Mouse (Mus musculus) intestine, embryonic 14.5 days (tissue): ENCODE results near the gene Rmdn2. TPM values are rescaled to one million over a fixed set of nuclear protein-coding genes. Genes with fewer than 3 reads are reported as not detected.

ENCODE experiments used
- ATAC-seq: fragments of 200-750 bp; cut with Nextera tagmentation; replicated peaks from 2 replicates; pipeline ENCODE4 v1.8.0; 2017; ENCODE audit warnings: low read depth, moderate number of reproducible peaks, moderate TSS enrichment, moderate library complexity; ENCODE audit not compliant: low FRiP score, low TSS enrichment
- DNase-seq: peaks from one replicate; pipeline ENCODE4 v3.0.0-alpha.2; 2018; ENCODE audit warnings: low spot score
- H3K27ac ChIP-seq: fragments of 300-500 bp; sonication (generic); 2 replicates; pipeline ENCODE4 v1.5.1; 2014; ENCODE audit warnings: low read depth, mild to moderate bottlenecking, control low read depth
- H3K27me3 ChIP-seq: fragments of 300-500 bp; sonication (generic); replicated peaks from 2 replicates; pipeline ENCODE4 v1.6.1; 2014; ENCODE audit warnings: low read length, control low read depth; ENCODE audit not compliant: control insufficient read depth, insufficient read depth
- H3K36me3 ChIP-seq: fragments of 300-500 bp; sonication (generic); 2 replicates; pipeline ENCODE4 v1.6.1; 2014; ENCODE audit warnings: low read length, control low read depth; ENCODE audit not compliant: control insufficient read depth, insufficient read depth
- H3K4me1 ChIP-seq: fragments of 300-500 bp; sonication (generic); replicated peaks from 2 replicates; pipeline ENCODE4 v1.6.1; 2014; ENCODE audit warnings: low read length, control low read depth, mixed read lengths; ENCODE audit not compliant: control insufficient read depth, insufficient read depth
- H3K4me2 ChIP-seq: fragments of 300-500 bp; sonication (generic); 2 replicates; pipeline ENCODE4 v1.6.1; 2014; ENCODE audit warnings: low read length
- H3K4me3 ChIP-seq: fragments of 300-500 bp; sonication (generic); 2 replicates; pipeline ENCODE4 v1.5.1; 2014; ENCODE audit warnings: low read depth, low read length, control low read depth, mixed read lengths
- H3K9ac ChIP-seq: fragments of 300-500 bp; sonication (generic); 2 replicates; pipeline ENCODE4 v1.6.1; 2014; ENCODE audit warnings: mild to moderate bottlenecking, low read length
- H3K9me3 ChIP-seq: fragments of 300-500 bp; sonication (generic); 2 replicates; pipeline ENCODE4 v1.6.1; 2016; ENCODE audit warnings: low read length, control low read depth; ENCODE audit not compliant: control insufficient read depth
- WGBS: fragments of 180-500 bp; shearing (Covaris S2); extraction: QIAGEN DNeasy Blood & Tissue Kit; methylation state at CpG from one replicate; pipeline ENCODE4 v1.1.7; 2014; 5-methylcytosine and 5-hydroxymethylcytosine counted together
- polyA plus RNA-seq: library from polyadenylated mRNA; unstranded; fragments of >200 nt; fragmentation: Nextera tagmentation; extraction: Ambion mirVana; gene quantifications from 2 replicates; pipeline ENCODE4 v1.2.1, GENCODE M21; 2014

The Rmdn2 gene
- polyA plus RNA-seq, 1 experiment from 2014 or later = 8.3 TPM

- Histone ChIP-seq H3K27me3 (no peaks in the 10 kb centered on the region), H3K4me2 (no peak overlapping the region), H3K36me3 (no peaks in the 10 kb centered on the region), H3K9ac (no peak overlapping the region), H3K4me3 (no peak overlapping the region), H3K27ac (no peak overlapping the region), H3K9me3 (no peaks in the 10 kb centered on the region), H3K4me1 (0 out of 2 replicates have a peak, but pooled peaks cover 4% of the 10 kb centered on the region)
- 64% methylated on average over 3 of the region's 3 CpGs for WGBS
- no peak for DNase-seq
- ATAC-seq = no peak
Observed at GRCm38 (mm10) chr17:79658452-79658851, 46.8 kb downstream of the Rmdn2 start.

GRCm38 (mm10) chr17:79658863-79659262 is 47.2 kb downstream of the Rmdn2 start:
- Histone ChIP-seq H3K27me3 (no peaks in the 10 kb centered on the region), H3K4me3 (no peak overlapping the region), H3K36me3 (no peaks in the 10 kb centered on the region), H3K9ac (no peak overlapping the region), H3K9me3 (no peaks in the 10 kb centered on the region), H3K4me1 (0 out of 2 replicates have a peak, but pooled peaks cover 4% of the 10 kb centered on the region), H3K27ac (no peak overlapping the region), H3K4me2 (no peak overlapping the region)
- ATAC-seq (no peak), DNase-seq (no peak)
- 74% methylated on average over 8 of the region's 8 CpGs for WGBS

GRCm38 (mm10) chr17:79661387-79661786 is 49.7 kb downstream of the Rmdn2 start:
- H3K4me2 ChIP-seq = no peak overlapping the region
- no peak overlapping the region for H3K9ac ChIP-seq
- ATAC-seq (no peak), DNase-seq (peak; percentile 87)
- H3K4me3 ChIP-seq = no peak overlapping the region
- 0 out of 2 replicates have a peak, but pooled peaks cover 4% of the 10 kb centered on the region for H3K4me1 ChIP-seq
- H3K36me3 ChIP-seq = no peaks in the 10 kb centered on the region
- no peak overlapping the region for H3K27ac ChIP-seq
- 42% methylated on average over 7 of the region's 7 CpGs for WGBS
- no peaks in the 10 kb centered on the region for H3K27me3 ChIP-seq
- no peaks in the 10 kb centered on the region for H3K9me3 ChIP-seq

GRCm38 (mm10) chr17:79661848-79662247 is 50.2 kb downstream of the Rmdn2 start:
- H3K4me2 ChIP-seq = no peak overlapping the region
- 75% methylated on average over 9 of the region's 9 CpGs for WGBS
- H3K9me3 ChIP-seq = no peaks in the 10 kb centered on the region
- no peak overlapping the region for H3K4me3 ChIP-seq
- no peak for ATAC-seq
- no peaks in the 10 kb centered on the region for H3K27me3 ChIP-seq
- no peak overlapping the region for H3K27ac ChIP-seq
- no peaks in the 10 kb centered on the region for H3K36me3 ChIP-seq
- H3K9ac ChIP-seq = no peak overlapping the region
- H3K4me1 ChIP-seq = 0 out of 2 replicates have a peak, but pooled peaks cover 4% of the 10 kb centered on the region
- no peak for DNase-seq

- 0 out of 2 replicates have a peak, but pooled peaks cover 4% of the 10 kb centered on the region for H3K4me1 ChIP-seq
- H3K4me3 ChIP-seq = no peak overlapping the region
- H3K4me2 ChIP-seq = no peak overlapping the region
- 18% methylated on average over 3 of the region's 3 CpGs for WGBS
- no peaks in the 10 kb centered on the region for H3K9me3 ChIP-seq
- H3K9ac ChIP-seq = no peak overlapping the region
- no peaks in the 10 kb centered on the region for H3K36me3 ChIP-seq
- DNase-seq (no peak), ATAC-seq (no peak)
- no peak overlapping the region for H3K27ac ChIP-seq
- H3K27me3 ChIP-seq = no peaks in the 10 kb centered on the region
Observed at GRCm38 (mm10) chr17:79663393-79664105, 51.9 kb downstream of the Rmdn2 start.

- H3K4me3 ChIP-seq = no peak overlapping the region
- no peaks in the 10 kb centered on the region for H3K27me3 ChIP-seq
- ATAC-seq (no peak), DNase-seq (no peak)
- H3K4me2 ChIP-seq = no peak overlapping the region
- no peaks in the 10 kb centered on the region for H3K36me3 ChIP-seq
- 0 out of 2 replicates have a peak, but pooled peaks cover 4% of the 10 kb centered on the region for H3K4me1 ChIP-seq
- H3K27ac ChIP-seq = no peak overlapping the region
- 88% methylated on average over 2 of the region's 2 CpGs for WGBS
- no peaks in the 10 kb centered on the region for H3K9me3 ChIP-seq
- H3K9ac ChIP-seq = no peak overlapping the region
Observed at GRCm38 (mm10) chr17:79664106-79664417, 52.4 kb downstream of the Rmdn2 start.

- Histone ChIP-seq H3K27ac (no peak overlapping the region), H3K9me3 (no peaks in the 10 kb centered on the region), H3K36me3 (no peaks in the 10 kb centered on the region), H3K9ac (no peak overlapping the region), H3K4me3 (no peak overlapping the region), H3K4me2 (no peak overlapping the region), H3K4me1 (no peaks in the 10 kb centered on the region), H3K27me3 (no peaks in the 10 kb centered on the region)
- DNase-seq = no peak
- no peak for ATAC-seq
- WGBS = 65% methylated on average over 2 of the region's 2 CpGs
Observed at GRCm38 (mm10) chr17:79670837-79671236, 59.2 kb downstream of the Rmdn2 start.

- Histone ChIP-seq H3K9me3 (no peaks in the 10 kb centered on the region), H3K27me3 (no peaks in the 10 kb centered on the region), H3K4me1 (no peaks in the 10 kb centered on the region), H3K4me2 (no peak overlapping the region), H3K9ac (no peak overlapping the region), H3K36me3 (no peaks in the 10 kb centered on the region), H3K4me3 (no peak overlapping the region), H3K27ac (no peak overlapping the region)
- DNase-seq (no peak), ATAC-seq (no peak)
- 87% methylated on average over 4 of the region's 4 CpGs for WGBS
Observed at GRCm38 (mm10) chr17:79695106-79695505, 83.4 kb downstream of the Rmdn2 start.

- Histone ChIP-seq H3K4me2 (no peak overlapping the region), H3K4me1 (no peaks in the 10 kb centered on the region), H3K27ac (no peak overlapping the region), H3K4me3 (no peak overlapping the region), H3K27me3 (no peaks in the 10 kb centered on the region), H3K9me3 (no peaks in the 10 kb centered on the region), H3K9ac (no peak overlapping the region), H3K36me3 (no peaks in the 10 kb centered on the region)
- DNase-seq (no peak), ATAC-seq (no peak)
- 95% methylated on average over 6 of the region's 6 CpGs for WGBS
Observed at GRCm38 (mm10) chr17:79695541-79695940, 83.9 kb downstream of the Rmdn2 start.
